Mouse (Mus musculus) gastrocnemius, adult 8-10 months (tissue): ENCODE results near the gene Rgs17. TPM values are rescaled to one million over a fixed set of nuclear protein-coding genes. Genes with fewer than 3 reads are reported as not detected.

ENCODE experiments used
- DNase-seq, 2 experiments: peaks; one replicate each; pipeline ENCODE4 v3.0.0; 2022; ENCODE audit warnings: low spot score in 2 of 2
- total RNA-seq, 4 experiments: library from RNA; stranded (reverse); gene quantifications; 2 replicates each; pipeline ENCODE4 v1.2.4; 2022

Gene Rgs17
- total RNA-seq, 4 experiments from 2014 or later, result not detected

DNA sequence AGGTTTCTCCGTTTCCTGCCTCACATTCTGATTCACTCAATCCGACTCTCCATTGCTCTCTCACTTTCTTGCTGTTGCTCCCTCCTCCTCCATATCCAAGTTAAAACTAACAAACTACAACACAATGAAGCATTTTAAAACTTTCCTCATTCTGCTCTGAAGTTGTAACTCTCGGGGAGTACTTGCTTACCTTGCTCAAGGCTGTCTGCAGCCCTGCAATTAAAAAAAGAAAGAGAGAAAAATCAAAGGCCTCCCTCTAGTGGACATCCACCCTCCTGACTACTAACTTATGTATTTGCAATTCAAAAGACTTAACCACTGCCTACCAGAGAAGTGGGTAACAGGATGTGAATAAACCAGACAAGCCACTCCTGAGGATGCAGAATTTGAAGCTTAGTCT, 97.4 kb downstream of the Rgs17 start:
- DNase-seq, result peak in 1 of 2 experiments; percentile 3

DNA sequence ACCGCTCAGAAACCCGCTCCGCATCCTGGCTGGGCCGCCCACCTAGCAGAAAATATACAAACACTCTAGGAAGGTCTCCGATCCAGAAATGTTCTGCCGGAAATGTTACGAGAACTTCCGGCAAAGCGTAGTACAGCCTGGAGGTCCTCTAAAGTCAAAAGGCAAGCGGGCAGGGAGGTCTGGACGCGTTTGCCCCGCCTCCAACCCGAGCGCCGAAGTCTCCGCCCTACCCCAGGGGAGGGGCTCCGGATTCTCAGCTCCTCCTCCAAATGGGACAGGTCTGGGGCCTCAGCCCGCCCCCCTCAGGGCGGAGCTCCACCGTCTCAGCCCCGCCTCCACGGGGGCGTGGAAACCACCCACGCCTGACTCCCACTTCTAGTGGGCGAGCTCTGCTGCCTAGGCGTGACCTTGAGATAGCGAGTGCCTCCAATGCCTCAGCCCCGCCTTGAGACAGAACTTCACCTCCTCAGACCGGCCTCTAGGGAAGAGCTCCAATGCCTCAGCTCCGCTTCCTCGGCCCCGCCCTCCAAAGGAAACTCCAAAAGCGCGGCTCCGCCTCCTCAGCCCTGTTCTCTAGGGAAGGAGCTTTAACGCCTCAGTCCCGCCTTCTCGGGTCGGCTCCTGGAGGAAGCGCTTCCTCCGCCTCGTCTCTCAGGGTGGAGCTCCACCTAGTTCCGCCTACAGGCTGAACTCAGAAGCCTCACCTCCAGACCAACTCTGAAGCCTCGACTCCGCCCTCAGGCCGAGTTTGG, 98.3 kb downstream of the Rgs17 start, which contains the start of gene Mtrf1l:
Gene Mtrf1l (minus strand): TSS at position 171 of the 752 bp plus-strand sequence.
- DNase-seq, result peak; percentile 95 to 97

- DNase-seq, result peak in 1 of 2 experiments; percentile 2
Observed at GRCm38 (mm10) chr10:5823291-5823739, 98.9 kb downstream of the Rgs17 start.

GRCm38 (mm10) chr10:5818772-5819171, 103.4 kb downstream of the Rgs17 start:
- no peak for DNase-seq

- DNase-seq, result no peak
Observed at GRCm38 (mm10) chr10:5815968-5816367, 106.2 kb downstream of the Rgs17 start.

- no peak for DNase-seq
Observed at GRCm38 (mm10) chr10:5813724-5814123, 108.5 kb downstream of the Rgs17 start.

DNA sequence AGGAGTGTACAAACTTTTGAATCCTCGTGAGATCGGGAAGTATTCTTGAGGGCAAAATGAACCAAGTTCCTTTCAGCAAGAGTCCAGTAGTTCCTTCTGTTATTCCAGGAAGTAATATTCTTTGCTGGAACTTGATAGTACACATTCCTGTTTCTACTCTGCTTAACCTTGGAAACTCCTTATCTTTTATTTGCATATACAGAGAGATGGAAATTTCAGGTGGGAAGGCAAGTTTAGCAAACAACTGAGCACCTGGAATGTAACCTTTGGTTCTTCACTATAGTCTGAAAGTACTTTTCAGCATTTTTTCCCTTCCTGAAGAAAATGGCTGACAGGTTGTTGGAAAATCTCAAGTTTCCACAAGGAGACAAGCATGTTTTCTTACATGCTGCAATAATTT, 114.5 kb downstream of the Rgs17 start:
- DNase-seq, result no peak

GRCm38 (mm10) chr10:5806996-5807395, 115.2 kb downstream of the Rgs17 start:
- no peak for DNase-seq

GRCm38 (mm10) chr10:5806416-5806815, 115.8 kb downstream of the Rgs17 start:
- DNase-seq, result no peak

DNA sequence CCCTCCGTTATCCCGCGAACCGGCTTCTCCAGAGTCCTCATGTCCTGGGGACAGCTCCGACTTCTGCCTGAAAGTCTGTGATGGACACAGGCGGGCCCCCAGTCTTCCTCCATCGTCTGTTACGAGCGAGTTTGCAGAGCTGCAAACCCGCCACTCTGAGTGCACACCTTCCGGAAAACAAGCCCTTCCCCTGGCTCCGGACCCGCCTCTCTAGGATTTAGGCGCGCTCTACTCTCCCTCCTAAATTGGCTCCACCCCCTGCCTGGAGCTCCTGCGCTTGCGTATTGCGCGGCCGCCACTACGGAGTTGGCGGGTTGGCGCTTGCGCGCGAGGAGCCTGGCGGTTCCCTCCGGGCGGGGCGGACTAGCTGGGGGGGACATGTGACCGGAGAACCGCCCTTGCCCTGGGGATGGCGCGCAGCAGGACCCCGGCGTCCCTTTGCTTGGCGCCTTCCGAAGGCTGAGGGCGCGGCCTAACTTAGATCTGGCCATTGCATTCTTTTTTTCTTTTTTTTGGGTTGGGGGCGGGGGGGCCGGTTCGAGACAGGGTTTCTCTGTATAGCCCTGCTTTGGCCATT, 116.4 kb downstream of the Rgs17 start:
- peak; percentile 89 to 94 for DNase-seq

DNA sequence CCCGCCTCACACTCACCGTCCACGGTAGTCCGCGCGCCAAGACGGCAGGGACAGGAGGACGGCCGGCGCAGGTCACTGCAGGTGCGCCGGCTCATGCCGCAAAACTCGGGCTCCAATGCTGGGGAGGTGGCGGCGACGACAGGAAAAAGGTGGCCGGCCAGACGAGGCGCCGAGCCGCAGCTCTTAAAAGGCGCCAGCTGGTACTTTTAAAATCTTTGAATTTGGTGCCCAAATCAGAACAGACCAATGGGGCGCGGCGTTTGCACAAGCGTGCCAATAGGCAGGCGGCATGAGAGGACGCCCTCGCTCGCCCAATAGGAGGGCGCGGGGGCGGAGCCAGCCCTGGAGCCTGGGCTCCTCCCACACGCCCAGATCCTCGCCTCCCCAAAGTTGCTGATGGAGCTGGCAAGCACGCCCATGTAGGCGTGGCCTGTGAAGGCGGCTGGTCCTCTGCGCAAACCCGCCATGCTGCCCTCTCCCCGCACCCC, 116.9 kb downstream of the Rgs17 start, which contains the start of gene Fbxo5:
Gene Fbxo5 (minus strand): TSS at position 358 of the 488 bp plus-strand sequence.
- DNase-seq, result peak; percentile 98 to 99

DNA sequence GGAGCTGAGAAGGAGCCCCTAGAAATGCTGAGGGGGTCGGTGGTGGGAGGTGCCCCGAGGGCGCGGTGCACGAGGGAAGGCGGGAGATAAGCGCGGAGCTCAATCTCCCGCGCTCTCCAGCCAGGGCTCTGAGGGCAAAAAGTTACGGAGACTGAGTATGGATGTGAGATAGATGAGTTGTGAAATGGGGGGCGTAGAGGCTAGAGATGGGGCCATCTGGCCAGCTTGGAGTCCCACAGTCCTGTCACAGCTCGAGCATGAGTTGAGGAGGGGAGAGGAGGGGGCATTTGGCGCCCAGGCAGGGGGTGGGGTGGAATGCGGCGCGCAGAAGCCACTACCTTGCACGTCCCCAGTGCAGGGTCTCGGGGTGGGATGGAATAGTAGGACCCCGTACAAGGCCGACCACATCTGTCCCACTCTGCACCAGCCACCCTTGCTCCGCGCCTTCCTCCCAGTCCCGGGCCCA, 117.5 kb downstream of the Rgs17 start:
- DNase-seq, result no peak

DNA sequence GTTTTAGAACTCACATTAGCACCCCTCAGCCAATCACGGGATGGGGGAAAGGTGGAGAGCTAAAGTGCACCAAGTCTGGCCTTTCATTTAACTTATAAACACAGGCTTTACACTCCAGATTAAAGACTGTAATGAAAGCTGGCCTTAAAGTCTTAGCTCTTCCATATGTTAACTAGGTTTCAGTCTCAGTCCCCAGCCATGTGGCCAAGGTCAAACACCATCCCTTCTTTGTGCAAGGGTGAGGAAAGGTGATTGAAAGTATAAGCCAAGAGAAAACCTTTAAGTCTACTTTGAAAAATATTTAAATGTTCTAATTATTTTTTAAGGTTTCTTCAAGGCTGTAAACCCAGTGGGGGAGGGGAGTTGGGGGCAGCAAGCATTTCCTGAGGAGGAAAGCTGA, 118.5 kb downstream of the Rgs17 start:
- no peak for DNase-seq

DNA sequence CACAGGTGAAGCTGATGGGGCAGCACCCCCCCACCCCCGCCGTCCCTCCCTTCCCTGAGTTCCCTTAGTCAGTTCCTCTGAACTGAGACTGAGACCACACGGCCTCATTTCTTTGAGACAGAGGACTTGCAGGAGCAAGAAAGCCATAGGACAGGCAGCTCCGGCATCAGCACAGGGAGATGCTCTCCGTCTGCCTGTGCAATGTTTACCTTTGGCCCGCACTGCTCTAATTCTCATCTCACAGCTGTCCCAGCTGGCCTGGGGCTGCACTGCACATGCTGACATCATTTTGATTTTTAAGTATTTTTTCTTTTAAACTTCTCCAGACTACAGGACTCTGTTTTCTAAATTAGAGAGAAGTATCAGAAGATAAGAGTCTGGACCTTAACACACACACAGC, 119.3 kb downstream of the Rgs17 start:
- DNase-seq, result no peak

DNA sequence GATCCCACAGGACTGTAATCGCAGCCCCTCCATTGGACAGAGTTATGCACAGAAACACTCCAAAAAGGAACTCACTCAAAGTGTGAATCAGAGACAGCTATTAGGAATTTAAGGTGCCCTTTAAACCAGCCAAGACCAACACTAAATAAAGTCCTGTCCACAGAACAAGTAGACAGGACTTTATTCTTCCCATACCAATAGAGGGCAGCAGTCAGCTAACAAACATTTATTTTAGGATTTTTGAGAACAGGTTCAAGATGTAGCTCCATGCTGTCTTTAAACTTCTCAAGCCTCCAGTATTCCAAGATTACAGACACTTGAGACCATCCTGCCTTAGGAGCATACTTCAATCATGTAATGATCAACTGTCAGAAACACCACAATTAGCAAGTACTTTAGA, 121.7 kb downstream of the Rgs17 start:
- no peak for DNase-seq

- DNase-seq, result no peak
Observed at GRCm38 (mm10) chr10:5798069-5798468, 124.1 kb downstream of the Rgs17 start.

DNA sequence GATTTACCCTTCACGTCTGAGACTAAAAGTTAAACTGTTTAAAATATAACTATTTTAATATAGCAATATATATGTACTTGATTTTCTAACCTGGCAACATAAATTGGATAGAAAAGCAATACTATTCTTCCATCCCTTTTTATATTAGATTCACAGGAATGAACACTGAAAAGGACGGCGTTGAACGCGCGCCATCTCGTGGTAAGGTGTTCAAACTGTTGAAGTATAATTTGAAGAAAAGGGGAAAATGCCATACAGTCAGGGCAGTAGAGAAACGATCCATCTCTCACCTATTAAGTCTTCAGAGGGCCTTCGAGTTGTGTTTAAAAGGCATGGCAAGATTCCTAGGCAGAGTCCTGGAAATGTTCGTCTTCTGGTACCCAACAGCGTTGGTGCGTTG, 131.5 kb downstream of the Rgs17 start:
- DNase-seq, result no peak

DNA sequence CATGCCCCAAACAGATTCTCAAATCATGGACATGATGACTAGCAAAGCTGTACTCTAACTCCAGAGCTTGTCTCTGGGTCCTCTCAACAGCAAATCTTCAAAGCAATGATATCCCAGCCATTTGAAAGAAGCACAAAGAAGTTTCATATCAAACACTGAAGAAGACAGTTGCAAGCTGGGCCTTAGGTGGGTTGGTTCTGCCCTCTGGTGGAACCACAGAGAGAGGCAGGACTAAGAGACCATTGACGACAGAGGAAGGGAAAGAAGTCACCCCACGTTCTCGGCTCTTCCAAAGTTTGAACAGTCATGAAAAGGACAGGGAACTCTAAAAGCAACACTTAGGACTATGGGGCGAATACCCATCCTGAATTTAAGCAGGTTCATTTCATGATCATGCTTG, 135.3 kb downstream of the Rgs17 start:
- DNase-seq, result no peak
